Mouse (Mus musculus) bone marrow, adult 2 months (tissue): ENCODE data around the gene Tax1bp3.

Experiments
- CTCF ChIP-seq: fragments of 200-500 bp; IDR thresholded peaks from 2 replicates; pipeline ENCODE4 v1.5.1; 2011; ENCODE audit warnings: low read length, control low read depth; ENCODE audit not compliant: control insufficient read depth, insufficient read depth
- POLR2A ChIP-seq: fragments of 200-500 bp; IDR thresholded peaks from 2 replicates; pipeline ENCODE4 v1.6.1; 2011; ENCODE audit warnings: low read depth, mild to moderate bottlenecking, control low read depth, low read length, borderline replicate concordance; ENCODE audit not compliant: control insufficient read depth

DNA sequence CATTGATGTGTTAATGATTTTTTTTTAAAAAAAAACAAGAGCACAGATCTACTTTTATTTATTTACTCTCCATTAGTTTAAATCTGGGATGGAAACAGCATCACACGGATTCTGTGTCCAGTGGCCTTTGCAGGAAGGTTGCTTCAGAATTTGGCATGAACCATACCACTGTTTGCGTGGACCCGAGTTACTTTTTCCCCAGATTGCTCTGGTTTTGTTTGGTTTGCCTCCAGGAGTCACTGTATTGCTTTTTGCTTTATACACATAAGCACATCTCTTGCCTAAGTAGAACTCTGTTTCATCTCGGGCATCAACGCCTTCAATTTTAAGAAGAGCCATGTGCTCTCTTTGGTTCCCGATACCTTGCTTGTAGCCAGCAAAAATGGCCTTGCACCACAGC lies 49.0 kb downstream of the Tax1bp3 start:
- TF ChIP-seq CTCF: no peak
- no peak for TF ChIP-seq POLR2A
